Mouse (Mus musculus): Measurements from ENCODE around the gene Atxn1.

DNA sequence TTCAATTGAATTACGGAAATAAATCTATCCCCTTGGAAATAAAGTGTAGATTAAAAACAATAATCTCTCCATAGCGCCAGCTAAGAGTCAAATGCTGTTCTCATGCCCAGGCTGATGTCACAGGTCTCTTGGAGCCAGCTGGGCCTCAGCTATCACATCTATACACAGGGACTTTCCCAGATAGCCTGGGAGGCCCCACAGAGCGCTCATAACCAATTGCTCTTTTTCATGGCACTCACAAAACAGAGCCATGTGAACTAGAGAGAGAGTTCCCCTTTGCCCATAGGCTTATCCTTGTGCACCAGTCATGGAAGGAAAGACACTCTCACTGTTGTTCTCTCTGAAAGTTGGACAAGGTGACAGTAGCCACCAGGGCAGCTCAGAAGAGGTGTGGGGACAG lies 230.3 kb downstream of the Atxn1 start:
- TF ChIP-seq CTCF (IDR thresholded peaks at IDR 0.05; ENCODE audit: low read depth, low read length) (no peak), GATA1 (IDR thresholded peaks at IDR 0.05; ENCODE audit: borderline replicate concordance, low read length) (no peak)
